Mouse (Mus musculus) MEL (cell line): Measurements from ENCODE around the gene Fgfbp3. TPM values are rescaled to one million over a fixed set of nuclear protein-coding genes. Genes with fewer than 3 reads are reported as not detected.

Experiments
- DNase-seq: peaks from one replicate; pipeline ENCODE4 v3.0.0; 2011; ENCODE audit warnings: low read depth, low spot score
- H3K27ac ChIP-seq: 2 replicates; pipeline ENCODE4 v1.5.1; 2012; ENCODE audit warnings: low read depth, mild to moderate bottlenecking, control low read depth, low read length, moderate library complexity; ENCODE audit not compliant: control insufficient read depth
- H3K27me3 ChIP-seq, 2 experiments: fragments of 150-350 bp in 1 of 2; sonication (generic) in 1 of 2; 2 replicates each; pipeline ENCODE4 v1.6.1; 2012; ENCODE audit warnings: low read length in 2 of 2, mild to moderate bottlenecking in 2 of 2, improper control_type of control experiment in 1 of 2, moderate library complexity in 1 of 2; ENCODE audit not compliant: insufficient read depth in 2 of 2, control insufficient read depth in 1 of 2
- H3K36me3 ChIP-seq, 2 experiments: 2 replicates each; pipeline ENCODE4 v1.6.1; 2012 to 2014; ENCODE audit warnings: low read length in 2 of 2, improper control_type of control experiment in 1 of 2, inconsistent platforms in 1 of 2, mild to moderate bottlenecking in 1 of 2; ENCODE audit not compliant: insufficient read depth in 2 of 2, control insufficient read depth in 1 of 2
- H3K4me1 ChIP-seq, 2 experiments: fragments of 150-350 bp in 1 of 2; sonication (generic) in 1 of 2; 2 replicates each; pipeline ENCODE4 v1.6.1; 2012; ENCODE audit warnings: low read length in 2 of 2, improper control_type of control experiment in 1 of 2, mild to moderate bottlenecking in 1 of 2; ENCODE audit not compliant: insufficient read depth in 2 of 2, control insufficient read depth in 1 of 2
- H3K4me3 ChIP-seq, 2 experiments: fragments of 150-350 bp in 1 of 2; sonication (generic) in 1 of 2; 2 replicates each; pipeline ENCODE4 v1.5.1; 2012; ENCODE audit warnings: low read depth in 2 of 2, low read length in 2 of 2, mild to moderate bottlenecking in 2 of 2, moderate library complexity in 2 of 2, control low read depth in 1 of 2, improper control_type of control experiment in 1 of 2; ENCODE audit not compliant: control insufficient read depth in 1 of 2, insufficient read depth in 1 of 2
- H3K79me2 ChIP-seq: 2 replicates; pipeline ENCODE4 v1.6.1; 2012; ENCODE audit warnings: mild to moderate bottlenecking, low read length, moderate library complexity; ENCODE audit not compliant: control insufficient read depth, poor library complexity, insufficient read depth
- H3K9ac ChIP-seq: 2 replicates; pipeline ENCODE4 v1.6.1; 2012; ENCODE audit warnings: low read depth, mild to moderate bottlenecking, control low read depth, low read length, moderate library complexity; ENCODE audit not compliant: control insufficient read depth, poor library complexity, severe bottlenecking
- H3K9me3 ChIP-seq: fragments of 150-350 bp; sonication (generic); replicated peaks from 2 replicates; pipeline ENCODE4 v1.6.1; 2012; ENCODE audit warnings: mild to moderate bottlenecking, low read length, improper control_type of control experiment, moderate library complexity; ENCODE audit not compliant: insufficient read depth
- BHLHE40 ChIP-seq: IDR thresholded peaks from 2 replicates; pipeline ENCODE4 v1.6.1; 2012; ENCODE audit warnings: low read depth, mild to moderate bottlenecking, inconsistent platforms, low read length, improper control_type of control experiment, borderline replicate concordance
- CHD1 ChIP-seq: IDR thresholded peaks from 2 replicates; pipeline ENCODE4 v1.6.1; 2012; ENCODE audit warnings: low read depth, mild to moderate bottlenecking, inconsistent platforms, low read length, improper control_type of control experiment
- CTCF ChIP-seq, 3 experiments: IDR thresholded peaks in 2 of 3; conservative IDR thresholded peaks in 1 of 3; 2 replicates each; pipeline ENCODE4 v1.5.1; 2011 to 2012; ENCODE audit warnings: low read length in 3 of 3, low read depth in 2 of 3, mild to moderate bottlenecking in 2 of 3, improper control_type of control experiment in 1 of 3, inconsistent platforms in 1 of 3, mixed read lengths in 1 of 3, moderate library complexity in 1 of 3; ENCODE audit not compliant: control insufficient read depth in 1 of 3, insufficient read depth in 1 of 3, poor library complexity in 1 of 3, severe bottlenecking in 1 of 3
- E2F4 ChIP-seq: IDR thresholded peaks from 2 replicates; pipeline ENCODE4 v1.6.1; 2011; ENCODE audit warnings: low read depth, low read length, improper control_type of control experiment, borderline replicate concordance
- EP300 ChIP-seq, 2 experiments: IDR thresholded peaks; 2 replicates each; pipeline ENCODE4 v1.6.1; 2011; ENCODE audit warnings: improper control_type of control experiment in 2 of 2, low read length in 2 of 2, low read depth in 1 of 2, mild to moderate bottlenecking in 1 of 2
- ETS1 ChIP-seq: IDR thresholded peaks from 2 replicates; pipeline ENCODE4 v1.6.1; 2012; ENCODE audit warnings: low read depth, mild to moderate bottlenecking, inconsistent platforms, low read length, improper control_type of control experiment, moderate library complexity
- GABPA ChIP-seq: IDR thresholded peaks from 2 replicates; pipeline ENCODE4 v1.6.1; 2012; ENCODE audit warnings: low read depth, mild to moderate bottlenecking, inconsistent platforms, low read length, improper control_type of control experiment, moderate library complexity
- GATA1 ChIP-seq: IDR thresholded peaks from 2 replicates; pipeline ENCODE4 v1.6.1; 2011; ENCODE audit warnings: low read depth, low read length, improper control_type of control experiment
- HCFC1 ChIP-seq: IDR thresholded peaks from 2 replicates; pipeline ENCODE4 v1.6.1; 2012; ENCODE audit warnings: low read depth, mild to moderate bottlenecking, inconsistent platforms, low read length, improper control_type of control experiment, moderate library complexity
- MAX ChIP-seq: IDR thresholded peaks from 2 replicates; pipeline ENCODE4 v1.6.1; 2011; ENCODE audit warnings: low read length, improper control_type of control experiment
- MAZ ChIP-seq: IDR thresholded peaks from 2 replicates; pipeline ENCODE4 v1.6.1; 2012; ENCODE audit warnings: low read depth, mild to moderate bottlenecking, inconsistent platforms, low read length, improper control_type of control experiment
- MXI1 ChIP-seq: IDR thresholded peaks from 2 replicates; pipeline ENCODE4 v1.6.1; 2011; ENCODE audit warnings: mild to moderate bottlenecking, low read depth, low read length, improper control_type of control experiment
- MYB ChIP-seq: IDR thresholded peaks from 2 replicates; pipeline ENCODE4 v1.6.1; 2011; ENCODE audit warnings: mild to moderate bottlenecking, low read depth, low read length, improper control_type of control experiment
- MYC ChIP-seq: IDR thresholded peaks from 2 replicates; pipeline ENCODE4 v1.6.1; 2011; ENCODE audit warnings: low read depth, mild to moderate bottlenecking, low read length, improper control_type of control experiment, moderate library complexity
- NRF1 ChIP-seq: IDR thresholded peaks from 2 replicates; pipeline ENCODE4 v1.6.1; 2014; ENCODE audit warnings: low read depth, mild to moderate bottlenecking, inconsistent platforms, low read length, improper control_type of control experiment, moderate library complexity; ENCODE audit not compliant: poor library complexity, insufficient read depth, severe bottlenecking
- POLR2AphosphoS5 ChIP-seq: IDR thresholded peaks from 2 replicates; pipeline ENCODE4 v1.6.1; 2012; ENCODE audit warnings: low read depth, borderline replicate concordance, mild to moderate bottlenecking, inconsistent platforms, low read length, moderate library complexity, mixed read lengths
- RAD21 ChIP-seq: IDR thresholded peaks from 2 replicates; pipeline ENCODE4 v1.6.1; 2011; ENCODE audit warnings: mild to moderate bottlenecking, low read depth, low read length, improper control_type of control experiment
- RCOR1 ChIP-seq: IDR thresholded peaks from 2 replicates; pipeline ENCODE4 v1.6.1; 2012; ENCODE audit warnings: low read depth, mild to moderate bottlenecking, inconsistent platforms, low read length, improper control_type of control experiment
- SIN3A ChIP-seq: IDR thresholded peaks from 2 replicates; pipeline ENCODE4 v1.6.1; 2012; ENCODE audit warnings: low read length, improper control_type of control experiment, inconsistent platforms
- SMC3 ChIP-seq: IDR thresholded peaks from 2 replicates; pipeline ENCODE4 v1.6.1; 2011; ENCODE audit warnings: low read depth, low read length, improper control_type of control experiment
- TAL1 ChIP-seq: IDR thresholded peaks from 2 replicates; pipeline ENCODE4 v1.6.1; 2012; ENCODE audit warnings: mild to moderate bottlenecking, inconsistent platforms, low read length, moderate library complexity, mixed read lengths
- TBP ChIP-seq: IDR thresholded peaks from 2 replicates; pipeline ENCODE4 v1.8.0; 2011; ENCODE audit warnings: low read depth, low read length, improper control_type of control experiment
- TCF12 ChIP-seq: IDR thresholded peaks from 2 replicates; pipeline ENCODE4 v1.6.1; 2014; ENCODE audit warnings: low read depth, mild to moderate bottlenecking, inconsistent platforms, low read length, improper control_type of control experiment, moderate library complexity
- USF1 ChIP-seq: IDR thresholded peaks from 2 replicates; pipeline ENCODE4 v1.6.1; 2014; ENCODE audit warnings: low read depth, mild to moderate bottlenecking, inconsistent platforms, low read length, improper control_type of control experiment, moderate library complexity
- USF2 ChIP-seq, 2 experiments: IDR thresholded peaks; 2 replicates each; pipeline ENCODE4 v1.6.1; 2011 to 2012; ENCODE audit warnings: improper control_type of control experiment in 2 of 2, low read length in 2 of 2, borderline replicate concordance in 1 of 2, inconsistent platforms in 1 of 2, low read depth in 1 of 2, mild to moderate bottlenecking in 1 of 2; ENCODE audit not compliant: insufficient read depth in 1 of 2
- ZC3H11A ChIP-seq: IDR thresholded peaks from 2 replicates; pipeline ENCODE4 v1.6.1; 2012; ENCODE audit warnings: low read depth, mild to moderate bottlenecking, inconsistent platforms, low read length, improper control_type of control experiment
- ZKSCAN1 ChIP-seq: IDR thresholded peaks from 2 replicates; pipeline ENCODE4 v1.6.1; 2012; ENCODE audit warnings: low read depth, mild to moderate bottlenecking, inconsistent platforms, low read length, improper control_type of control experiment, moderate library complexity
- ZMIZ1 ChIP-seq: IDR thresholded peaks from 2 replicates; pipeline ENCODE4 v1.6.1; 2012; ENCODE audit warnings: low read depth, mild to moderate bottlenecking, inconsistent platforms, low read length, improper control_type of control experiment, moderate library complexity
- ZNF384 ChIP-seq: IDR thresholded peaks from 2 replicates; pipeline ENCODE4 v1.6.1; 2012; ENCODE audit warnings: low read depth, mild to moderate bottlenecking, inconsistent platforms, low read length, improper control_type of control experiment
- polyA plus RNA-seq, 2 experiments: library from polyadenylated mRNA; stranded (reverse) in 1 of 2; unstranded in 1 of 2; fragments of >175 nt in 1 of 2; fragments of >200 nt in 1 of 2; gene quantifications; 2 replicates each; pipeline versions ENCODE4 v1.2.1 to v1.2.4; 2012; ENCODE audit warnings: low replicate concordance in 2 of 2, low read depth in 1 of 2; ENCODE audit not compliant: insufficient read length in 2 of 2, insufficient read depth in 1 of 2, missing spikeins in 1 of 2
- total RNA-seq: library from RNA; depleted of rRNA; stranded (reverse); fragments of 300-350 nt; gene quantifications from 2 replicates; pipeline ENCODE4 v1.2.3, GENCODE M21; 2012

Gene Fgfbp3
- total and polyA plus RNA-seq, 3 experiments = 2.6 to 10.0 TPM; not detected in 1

DNA sequence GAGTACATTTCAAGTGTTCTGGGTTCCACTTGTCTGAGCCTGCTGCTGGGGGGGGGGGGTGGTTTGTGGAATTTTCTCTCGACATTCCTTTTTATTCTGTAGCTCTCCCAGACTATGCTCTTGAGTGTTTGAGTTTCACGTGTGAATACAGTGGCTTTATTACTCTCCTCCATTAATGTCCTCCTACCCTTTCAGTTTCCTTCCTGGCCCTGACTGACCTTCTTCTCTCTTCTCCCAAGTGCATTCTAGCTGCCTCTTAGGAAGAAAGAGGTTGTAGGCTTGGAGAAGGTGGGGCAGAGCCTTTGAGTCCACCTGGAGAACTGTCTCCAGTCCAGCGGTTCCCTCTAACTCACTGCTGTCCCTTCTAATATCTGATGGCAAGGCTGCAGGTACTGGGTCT, 3.5 kb upstream of the Fgfbp3 start:
- Histone ChIP-seq H3K4me3 (no peak overlapping the region), H3K79me2 (peaks cover 31% of the 10 kb centered on the region), H3K9me3 (no peaks in the 10 kb centered on the region), H3K36me3 (peaks cover 0 to 14% of the 10 kb centered on the region in 2 experiments; a peak in 2 of 4 replicates), H3K9ac (no peak overlapping the region), H3K27ac (no peak overlapping the region), H3K27me3 (no peaks in the 10 kb centered on the region), H3K4me1 (no peaks in the 10 kb centered on the region)
- no peak for DNase-seq
- TF ChIP-seq HCFC1 (no peak), ZKSCAN1 (no peak), CHD1 (no peak), RCOR1 (no peak)

DNA sequence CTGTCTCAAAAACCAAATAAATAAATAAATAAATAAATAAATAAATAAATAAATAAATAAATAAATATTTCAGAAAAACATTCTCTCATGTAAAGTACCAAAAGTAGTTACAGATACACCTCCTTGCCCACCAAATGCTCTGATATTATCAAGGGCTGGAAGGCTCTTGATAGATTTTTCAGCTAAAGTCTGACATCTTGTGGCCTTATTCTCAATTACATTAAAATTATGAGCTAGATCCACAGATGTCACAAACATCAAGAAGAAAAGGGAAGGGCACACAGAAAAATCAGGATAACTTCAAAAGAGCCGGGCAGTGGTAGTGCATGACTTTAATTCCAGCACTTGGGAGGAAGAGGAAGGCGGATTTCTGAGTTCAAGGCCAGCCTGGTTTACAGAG, 2.6 kb upstream of the Fgfbp3 start:
- TF ChIP-seq SIN3A = peak; percentile 60; the same call in 1 of the 2 replicates
- TF ChIP-seq ETS1 = 0 out of 2 replicates have a peak, but pooled peaks have one; percentile 6
- no peak for TF ChIP-seq MYB
- TF ChIP-seq ZNF384 = peak; percentile 12; the same call in 1 of the 2 replicates
- no peak for TF ChIP-seq MXI1
- no peak for TF ChIP-seq GABPA
- TF ChIP-seq MAZ = no peak
- TF ChIP-seq RCOR1 = no peak
- TF ChIP-seq RAD21 = peak; percentile 78
- peak in 1 of 3 experiments; percentile 73; a peak in 3 of 6 replicates for TF ChIP-seq CTCF (IDR thresholded peaks at IDR 0.05 in 2 of 3, conservative IDR thresholded peaks at IDR 0.05 in 1 of 3; ENCODE audit: control insufficient read depth in 1 of 3, insufficient read depth in 1 of 3, low read depth in 2 of 3, low read length in 3 of 3, poor library complexity in 1 of 3, severe bottlenecking in 1 of 3)
- TF ChIP-seq HCFC1 = no peak
- TF ChIP-seq E2F4 = no peak
- TF ChIP-seq TCF12 = no peak
- TF ChIP-seq MYC = no peak
- TF ChIP-seq TAL1 = no peak
- TF ChIP-seq ZMIZ1 = no peak
- peak; percentile 70 for TF ChIP-seq ZC3H11A
- peak; percentile 64 for TF ChIP-seq GATA1
- peak; percentile 71 for TF ChIP-seq SMC3
- no peak for TF ChIP-seq EP300 (IDR thresholded peaks at IDR 0.05; ENCODE audit: low read depth in 1 of 2, low read length in 2 of 2)
- TF ChIP-seq BHLHE40 = no peak
- TF ChIP-seq MAX = no peak
- TF ChIP-seq POLR2AphosphoS5 = no peak
- TF ChIP-seq TBP = no peak
- no peak for TF ChIP-seq USF1
- no peak for TF ChIP-seq USF2 (IDR thresholded peaks at IDR 0.05; ENCODE audit: borderline replicate concordance in 1 of 2, insufficient read depth in 1 of 2, low read depth in 1 of 2, low read length in 2 of 2)
- no peak for TF ChIP-seq NRF1
- DNase-seq = peak; percentile 70
- no peaks in the 10 kb centered on the region for H3K9me3 ChIP-seq
- no peak overlapping the region for H3K27ac ChIP-seq
- H3K4me1 ChIP-seq = peaks cover 0 to 3% of the 10 kb centered on the region in 2 experiments; a peak in 1 of 4 replicates
- peaks cover 23% of the 10 kb centered on the region for H3K79me2 ChIP-seq
- H3K9ac ChIP-seq = no peak overlapping the region
- no peaks in the 10 kb centered on the region for H3K27me3 ChIP-seq
- H3K36me3 ChIP-seq = peaks cover 0 to 13% of the 10 kb centered on the region in 2 experiments; a peak in 2 of 4 replicates
- no peak overlapping the region for H3K4me3 ChIP-seq
